Mouse (Mus musculus) adipocyte (in vitro differentiated cells): ENCODE data around the gene Amdhd1.
"Not testable (repeated sequence)": the region's sequence is repeated elsewhere in the genome, so short reads cannot be mapped to it uniquely, and the experiment has no call there.

ENCODE experiments used
- DNase-seq: peaks from one replicate; pipeline ENCODE4 v3.0.0-alpha.2; 2016; ENCODE audit warnings: low spot score

Amdhd1 gene

DNA sequence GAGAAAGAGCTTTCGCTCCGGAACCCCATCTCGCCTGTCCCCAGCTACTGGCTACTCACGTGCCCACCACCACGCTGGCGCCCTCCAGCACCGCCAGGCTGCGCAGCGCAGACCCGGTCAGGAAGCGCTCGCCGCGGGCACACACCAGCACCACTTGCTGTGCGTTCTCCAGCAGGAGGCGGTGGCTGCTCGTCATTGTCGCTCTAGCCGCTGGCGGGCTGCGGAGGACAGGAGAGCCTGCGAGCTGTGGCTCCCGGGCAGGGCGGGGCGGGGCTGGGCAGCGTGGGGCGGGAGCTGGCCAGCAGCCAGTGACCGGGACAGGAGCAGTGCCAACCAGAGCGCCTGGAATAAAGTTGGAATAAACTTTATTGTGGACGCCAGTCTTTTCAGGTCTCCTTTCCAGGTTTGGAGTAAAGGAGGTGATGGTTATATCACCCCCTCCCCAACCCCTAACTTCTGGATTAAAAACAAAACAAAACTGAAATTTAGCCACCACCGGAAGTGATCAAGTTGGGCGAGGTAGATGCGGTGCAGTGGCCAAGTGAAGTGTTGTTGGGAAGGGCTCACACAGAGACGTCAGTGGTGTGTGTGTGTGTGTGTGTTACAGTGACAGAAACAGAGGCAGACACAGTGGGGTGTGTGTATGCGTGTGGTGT lies at the start of gene Amdhd1:
TSS of gene Amdhd1 (minus strand) at position 259 of the 656 bp plus-strand sequence.
- DNase-seq = peak; percentile 12

DNA sequence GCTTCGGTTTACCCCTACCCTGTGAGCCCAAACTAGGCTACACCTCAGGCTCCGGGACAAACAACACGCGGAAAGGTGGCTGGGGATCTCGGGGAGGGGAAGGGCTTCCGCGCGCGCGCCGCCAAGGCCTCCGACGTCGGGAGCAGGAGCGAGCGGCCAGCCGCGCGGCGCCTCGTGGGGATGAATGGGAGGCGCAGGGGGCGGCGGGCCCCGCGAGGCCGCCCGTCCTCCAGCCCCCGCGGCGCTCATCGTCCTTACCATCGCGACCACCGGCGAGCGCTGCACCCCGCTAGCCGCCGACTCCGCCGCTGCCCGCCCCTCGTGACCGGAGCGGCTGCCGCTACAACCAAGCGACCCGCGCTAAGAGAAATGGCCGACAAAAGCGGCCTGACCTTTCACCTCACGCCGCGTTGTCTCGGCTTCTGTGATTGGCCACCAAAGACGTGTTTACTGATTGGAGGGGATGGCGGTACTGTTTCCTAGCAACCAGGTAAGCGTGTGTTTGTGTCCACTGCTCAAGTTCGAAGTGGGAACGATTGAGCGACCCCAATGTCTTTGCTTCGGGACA lies 49.5 kb upstream of the Amdhd1 start, which contains the start of gene Snrpf:
TSS of gene Snrpf (minus strand) at position 426 of the 568 bp plus-strand sequence.
- DNase-seq = peak; percentile 96

DNA sequence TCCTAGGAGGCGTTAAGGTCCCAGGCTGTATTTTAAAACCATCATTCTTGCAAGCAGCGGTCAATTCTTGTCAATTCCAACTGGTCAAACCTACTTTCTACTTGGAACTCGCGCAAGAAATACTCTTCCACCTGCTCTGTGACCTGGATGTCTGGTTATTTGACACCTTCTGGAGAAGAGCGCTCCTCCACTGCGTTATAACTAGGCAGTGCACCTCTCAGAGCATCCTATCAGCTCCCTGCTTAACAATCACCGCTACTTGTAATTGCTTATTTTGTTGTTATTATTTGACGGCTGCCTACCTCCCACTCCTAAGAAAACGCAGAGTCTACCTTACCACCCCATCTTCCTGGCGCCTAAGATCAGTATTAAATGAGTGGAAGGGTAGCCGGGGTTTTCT lies 49.0 kb upstream of the Amdhd1 start:
- no peak for DNase-seq

DNA sequence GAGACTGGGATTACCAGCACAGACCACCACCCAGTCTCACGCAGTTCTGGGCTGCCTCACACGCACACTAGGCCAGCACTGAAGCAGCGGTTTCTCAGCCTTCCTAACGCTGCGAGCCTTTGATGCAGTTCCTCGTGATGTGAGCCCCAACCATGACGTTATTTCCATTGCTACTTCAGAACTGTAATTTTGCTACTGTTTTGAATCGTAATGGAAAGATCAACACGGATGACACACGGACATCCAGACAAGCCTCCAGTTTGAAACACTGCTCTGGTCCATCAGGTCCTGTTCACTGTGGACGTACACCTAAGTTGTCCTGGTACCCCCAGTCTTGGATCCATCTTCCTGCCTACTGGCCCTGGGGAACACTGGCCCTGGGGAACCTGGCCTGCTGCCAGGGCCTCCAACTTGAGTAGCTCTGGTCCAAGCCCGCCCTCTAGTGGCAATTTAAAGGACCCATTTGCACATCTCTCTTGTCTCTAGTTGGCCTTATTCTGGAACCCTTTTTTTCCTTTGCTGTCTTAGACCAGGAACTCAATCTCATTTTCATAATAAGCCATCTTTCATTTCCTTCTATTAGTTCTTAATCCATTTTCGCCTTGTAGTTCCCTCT lies 37.5 kb upstream of the Amdhd1 start:
- DNase-seq = peak; percentile 78

DNA sequence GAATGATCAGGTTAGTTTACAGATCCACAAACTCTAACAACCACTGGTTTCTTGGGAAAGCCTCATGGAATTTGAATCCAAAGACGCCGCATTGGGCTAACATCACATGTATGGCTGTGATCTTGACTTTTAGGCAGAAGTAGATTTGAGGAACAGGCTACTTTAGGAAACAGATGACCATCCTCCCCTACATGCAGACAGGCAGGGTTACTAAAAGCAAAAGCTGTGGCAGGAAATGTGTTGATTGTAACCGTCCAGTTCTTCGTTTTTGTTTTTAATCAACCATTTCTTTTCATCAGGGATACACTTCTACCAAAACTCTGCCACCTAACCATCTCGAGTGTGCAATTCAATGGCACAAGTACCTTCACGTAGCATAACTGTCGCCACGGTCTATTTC lies 36.1 kb upstream of the Amdhd1 start:
- no peak for DNase-seq

DNA sequence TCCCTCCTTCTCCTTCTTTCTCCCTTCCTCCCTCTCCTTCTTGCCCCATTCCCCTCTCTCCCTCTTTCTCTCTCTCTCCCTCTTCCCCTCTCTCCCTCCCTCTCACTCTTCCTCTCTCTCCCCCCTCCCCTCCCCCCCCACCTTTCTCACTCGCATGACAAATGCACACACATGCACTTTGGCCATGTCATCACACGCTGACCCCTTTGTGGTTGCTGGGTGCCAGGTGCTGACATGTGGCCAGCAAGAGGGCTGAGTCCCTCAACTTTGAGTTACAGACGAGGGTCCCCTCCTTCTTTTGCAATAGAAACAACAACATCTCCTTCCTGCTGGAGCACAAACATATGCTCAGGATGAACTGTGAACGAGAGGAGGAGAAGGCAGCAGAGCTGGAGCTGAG lies 35.1 kb upstream of the Amdhd1 start:
- no peak for DNase-seq

DNA sequence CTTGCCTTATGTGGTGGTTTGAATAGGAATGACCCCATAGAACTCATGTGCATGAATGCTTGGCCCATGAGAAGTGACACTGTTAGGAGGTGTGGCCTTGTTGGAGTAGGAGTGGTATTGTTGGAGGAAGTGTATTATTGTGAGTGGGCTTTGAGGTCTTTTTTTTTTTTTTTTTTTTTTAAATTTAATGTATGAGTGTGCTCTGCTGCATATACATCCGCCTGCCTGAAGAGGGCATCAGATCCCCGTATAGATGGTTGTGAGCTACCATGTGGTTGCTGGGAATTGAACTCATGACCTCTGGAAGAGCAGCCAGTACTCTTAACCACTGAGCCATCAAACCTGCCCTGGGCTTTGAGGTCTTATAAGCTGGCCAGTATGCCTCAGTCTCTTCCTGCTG lies 32.4 kb upstream of the Amdhd1 start:
- DNase-seq = no peak

DNA sequence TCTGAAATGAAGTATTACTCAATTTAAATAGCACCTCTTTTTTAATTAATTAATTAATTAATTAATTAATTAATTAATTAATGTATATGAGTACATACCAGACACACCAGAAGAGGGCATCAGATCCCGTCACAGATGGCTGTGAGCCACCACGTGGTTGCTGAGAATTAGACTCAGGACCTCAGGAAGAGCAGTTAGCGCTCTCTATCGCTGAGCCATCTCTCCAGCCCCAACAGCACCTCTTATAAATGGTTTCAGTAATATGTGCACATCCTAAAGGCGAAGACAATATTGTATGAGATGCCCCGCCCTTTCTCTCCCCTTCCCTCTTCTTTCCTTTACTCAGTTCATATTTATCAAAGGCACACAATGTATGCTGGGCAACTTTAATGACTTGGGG lies 28.8 kb upstream of the Amdhd1 start:
- no peak for DNase-seq

DNA sequence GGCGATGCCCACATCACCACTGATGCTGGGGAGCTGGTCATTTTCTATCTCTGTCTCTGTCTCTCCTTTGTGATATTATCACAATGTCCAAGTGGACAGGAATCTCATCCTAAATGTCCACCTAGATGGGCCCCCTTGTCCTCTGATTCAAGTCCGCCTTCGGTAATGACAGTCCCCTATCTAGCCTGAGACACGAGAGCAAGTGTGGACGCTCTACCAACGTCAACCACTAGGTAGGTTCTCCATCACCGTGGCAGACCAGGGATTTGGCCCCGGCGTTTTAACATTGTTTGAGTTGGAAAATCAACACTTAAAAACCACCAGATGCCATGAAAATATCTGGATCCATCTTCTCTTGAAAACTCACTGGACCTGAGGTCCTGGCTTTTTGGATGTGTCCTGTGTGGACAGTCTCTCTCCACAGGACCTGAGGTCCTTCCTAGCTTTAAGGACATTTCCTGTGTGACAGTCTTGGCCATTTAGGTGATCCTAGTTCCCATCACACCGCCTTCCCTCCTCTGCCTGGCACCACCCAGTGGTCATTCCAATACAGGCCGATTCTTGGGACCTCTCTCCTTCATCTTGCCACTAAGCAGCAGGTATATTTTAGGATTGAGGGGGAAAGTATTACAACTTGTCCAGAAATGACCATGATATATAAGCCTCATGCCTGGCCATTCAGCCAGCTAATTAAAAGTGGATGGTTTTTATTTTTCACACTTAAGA lies 28.2 kb upstream of the Amdhd1 start:
- DNase-seq = no peak

DNA sequence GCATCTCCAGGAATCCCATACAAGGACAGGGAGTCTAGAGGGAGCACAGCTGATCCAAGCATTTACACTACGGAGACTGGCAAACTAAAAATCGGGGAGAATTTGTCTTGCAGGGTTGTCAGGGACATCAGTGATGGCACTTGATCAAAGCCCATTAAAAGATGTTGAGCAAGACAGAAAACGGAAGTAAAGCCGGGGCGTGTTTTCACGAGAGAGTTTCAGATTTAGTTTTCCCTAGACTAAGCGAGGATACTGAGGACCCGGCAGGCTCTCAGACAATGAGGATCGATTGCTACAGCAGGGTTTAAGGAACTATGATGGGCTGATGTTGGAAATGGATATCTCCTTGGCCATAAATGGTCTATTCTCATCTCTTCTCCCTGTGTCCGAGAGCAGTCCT lies 27.2 kb upstream of the Amdhd1 start:
- DNase-seq = no peak

DNA sequence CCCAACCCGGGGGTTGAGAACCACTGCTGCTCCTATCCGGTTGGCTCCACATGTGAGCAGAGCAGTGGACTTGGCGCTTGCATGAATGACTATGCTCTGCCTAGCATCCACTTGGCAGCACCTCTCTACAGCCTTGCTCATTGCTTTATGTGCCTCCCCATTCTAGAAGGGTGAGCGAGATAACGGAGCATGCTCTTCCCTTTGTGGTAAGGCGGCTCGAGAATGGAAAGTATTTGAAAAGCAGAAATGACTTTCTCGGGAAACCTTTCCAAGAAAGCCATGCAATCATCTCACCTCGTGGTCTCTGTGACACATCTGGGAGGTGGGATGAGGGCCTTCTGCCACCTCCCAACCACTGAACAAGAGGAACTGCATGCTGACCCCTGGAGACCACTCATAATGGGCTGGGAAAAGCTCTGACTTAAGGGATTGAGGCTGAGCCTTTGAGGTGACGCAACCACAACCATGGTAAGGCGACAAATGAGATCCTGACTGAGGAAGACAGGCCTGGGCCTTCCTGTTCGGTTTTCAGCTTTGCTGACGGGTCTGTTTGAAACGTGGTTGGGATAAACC lies 24.8 kb upstream of the Amdhd1 start:
- no peak for DNase-seq

DNA sequence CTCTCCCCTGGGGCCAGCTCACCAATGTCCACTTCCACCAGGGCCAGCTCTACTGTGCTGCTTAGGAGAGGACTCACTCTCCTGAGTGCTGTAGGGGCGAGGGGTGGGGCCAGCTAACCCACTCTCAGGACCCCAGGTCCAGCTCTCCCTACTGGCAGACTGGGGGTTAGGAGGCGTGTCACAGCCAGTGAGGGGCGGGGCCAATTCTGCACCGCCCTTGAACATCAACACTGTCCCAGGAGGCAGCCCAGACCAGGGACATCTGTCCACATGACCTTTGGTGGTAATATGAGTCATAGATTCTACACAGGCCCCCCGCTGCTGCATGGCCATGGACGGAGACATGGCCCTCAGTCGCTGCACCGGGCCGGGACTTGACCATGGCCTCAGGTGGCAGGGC lies 20.0 kb upstream of the Amdhd1 start:
- DNase-seq = no peak

DNA sequence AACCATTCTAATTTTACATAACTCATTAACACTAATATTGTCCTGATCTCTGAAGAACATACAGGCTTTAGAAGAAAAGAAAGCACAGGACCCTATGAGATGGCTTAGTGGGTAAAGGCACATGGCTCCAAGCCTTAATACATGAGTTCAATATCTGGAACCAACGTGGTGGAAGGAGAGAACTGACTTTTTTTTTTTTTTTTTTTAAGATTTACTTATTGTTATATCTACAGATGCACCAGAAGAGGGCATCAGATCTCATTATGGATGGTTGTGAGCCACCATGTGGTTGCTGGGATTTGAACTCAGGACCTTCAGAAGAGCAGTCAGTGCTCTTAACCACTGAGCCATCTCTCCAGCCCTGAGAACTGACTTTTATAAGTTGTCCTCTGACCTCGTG lies 18.1 kb upstream of the Amdhd1 start:
- not testable (repeated sequence) for DNase-seq

DNA sequence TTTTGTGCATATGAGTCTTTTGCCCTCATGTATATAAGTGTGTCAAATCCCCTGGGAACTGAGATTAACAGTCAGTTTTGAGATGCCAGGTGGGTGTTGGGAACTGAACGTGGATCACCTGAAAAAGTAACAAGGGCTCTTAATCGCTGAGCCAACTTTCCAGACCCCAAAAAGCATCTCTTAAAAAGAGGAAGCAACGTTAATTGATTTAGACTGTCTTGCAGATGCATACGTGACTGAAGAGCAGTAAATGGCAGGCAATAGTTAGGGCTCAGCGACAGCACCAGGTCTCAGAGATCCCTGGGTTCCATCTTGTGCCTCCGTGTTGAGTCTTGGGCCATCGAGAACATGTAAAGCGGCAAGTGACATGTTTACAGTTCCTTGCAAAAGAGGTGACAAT lies 12.8 kb upstream of the Amdhd1 start:
- DNase-seq = no peak

DNA sequence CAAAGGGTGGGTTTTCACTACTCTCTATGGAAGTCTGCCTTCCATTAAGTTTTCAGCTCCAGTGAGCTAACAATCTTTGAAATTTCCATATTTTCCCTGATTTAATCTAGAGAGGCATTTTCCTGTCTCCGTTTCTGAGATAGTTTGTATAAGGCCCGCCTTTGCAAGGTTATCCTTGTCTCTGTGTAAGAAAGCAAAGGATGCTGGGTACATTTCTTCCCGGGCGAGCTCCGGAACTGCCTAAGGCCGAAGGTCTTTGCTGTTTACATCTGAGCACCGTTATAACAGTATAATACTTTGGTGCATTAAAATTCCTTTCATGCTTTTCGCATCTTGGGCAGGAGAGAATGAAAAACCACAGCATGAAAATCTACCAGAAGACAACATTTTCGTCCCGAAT lies 10.0 kb upstream of the Amdhd1 start:
- DNase-seq = no peak

DNA sequence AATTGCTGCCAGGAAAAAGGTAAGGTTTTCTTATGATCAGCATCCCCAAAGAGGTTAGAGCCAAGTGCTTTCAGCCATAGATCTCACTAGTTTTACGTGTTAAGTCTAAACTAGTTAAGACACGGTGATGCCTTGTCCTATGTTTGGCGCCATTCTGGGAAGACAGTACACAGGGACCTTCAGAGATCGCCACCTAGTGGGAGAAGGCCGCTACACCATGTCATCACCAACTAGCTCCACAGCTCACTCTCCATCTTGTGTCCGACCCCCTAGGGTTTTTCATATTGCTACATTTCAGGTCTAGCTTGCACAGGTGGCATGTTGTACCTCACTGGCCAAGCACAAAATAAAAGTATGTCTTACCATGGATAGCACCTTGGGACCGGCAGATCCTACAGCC lies 9.2 kb upstream of the Amdhd1 start:
- DNase-seq = peak; percentile 67

DNA sequence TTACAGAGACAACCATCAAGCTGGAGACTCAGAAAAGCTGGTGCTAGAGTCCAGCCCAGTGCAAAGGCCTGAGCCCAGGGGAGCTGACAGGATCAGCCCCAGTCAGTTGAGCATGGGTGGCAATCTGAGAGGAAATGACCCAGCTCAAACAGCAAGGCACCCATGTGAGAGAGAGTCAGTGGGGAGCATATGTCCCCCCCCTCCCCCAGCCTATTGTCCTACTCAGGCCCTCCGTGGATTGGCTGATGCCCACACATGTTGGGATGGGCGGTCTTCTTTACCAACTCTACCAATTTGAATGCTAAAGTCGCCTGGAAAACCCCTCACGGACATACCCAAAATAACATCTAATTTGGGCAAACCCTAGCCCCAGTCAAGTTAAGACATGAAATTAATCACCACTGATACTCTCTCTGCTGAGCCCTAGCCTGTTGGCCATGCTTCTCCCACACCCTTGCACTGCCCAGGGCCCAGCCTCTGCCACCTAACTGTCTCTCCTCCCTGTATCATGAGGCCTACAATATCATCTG lies 8.0 kb upstream of the Amdhd1 start:
- no peak for DNase-seq

DNA sequence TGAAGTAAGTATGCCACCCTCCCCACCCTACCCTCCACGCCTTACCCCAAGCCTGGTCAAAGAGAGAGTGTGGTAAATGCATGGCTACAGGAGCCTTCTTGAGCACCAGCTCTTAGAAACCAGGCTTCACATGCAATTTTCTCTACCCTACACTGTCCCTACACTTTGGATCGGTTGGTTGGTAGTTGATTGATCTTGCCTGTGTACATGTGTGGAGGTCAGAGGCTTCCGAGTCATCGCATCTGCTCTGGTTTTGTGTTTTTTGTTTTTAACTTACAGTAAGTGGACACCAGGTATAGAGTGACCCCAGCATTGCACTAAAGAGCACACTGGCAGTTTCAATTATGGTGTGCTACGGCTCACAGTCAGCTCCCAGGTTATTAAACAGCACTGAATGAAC lies 4.3 kb upstream of the Amdhd1 start:
- DNase-seq = no peak

DNA sequence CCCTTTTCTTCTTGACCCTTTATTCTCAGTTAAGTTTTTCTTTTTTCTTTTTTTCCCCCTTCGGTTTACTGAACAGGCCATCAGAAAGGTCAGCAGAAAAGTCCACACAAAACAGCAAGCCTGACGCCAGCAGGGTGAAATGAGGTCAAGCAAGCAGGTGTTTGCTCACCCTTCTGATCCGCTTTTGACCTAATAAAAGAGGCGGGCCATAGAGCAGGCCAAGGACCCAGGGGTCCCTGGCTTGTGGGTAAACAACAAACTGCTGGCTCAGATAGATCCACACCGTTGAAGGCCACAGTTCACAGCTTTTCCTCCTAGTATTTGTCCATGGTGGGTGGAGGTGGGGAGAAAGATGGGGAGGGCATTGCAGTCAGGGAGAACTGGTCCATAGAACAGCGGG lies 3.3 kb upstream of the Amdhd1 start:
- DNase-seq = no peak

DNA sequence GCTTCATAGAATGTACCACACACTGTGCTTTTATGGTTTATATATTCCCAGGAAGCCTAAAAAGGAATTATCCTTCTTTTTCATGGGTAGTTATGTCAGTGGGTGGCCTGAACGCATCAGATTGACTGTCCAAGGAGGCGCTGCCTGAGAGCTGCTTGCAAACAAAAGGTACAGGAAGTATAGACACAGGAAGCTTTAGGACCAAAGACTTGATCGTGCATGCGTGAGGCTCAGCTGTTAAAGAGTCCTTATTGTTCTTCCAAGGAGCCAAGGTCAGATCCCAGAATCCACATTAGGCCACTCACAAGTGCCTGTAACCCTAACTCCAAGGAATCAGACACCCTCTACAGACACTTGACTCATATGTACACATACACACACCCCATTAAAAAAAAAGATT lies 2.5 kb upstream of the Amdhd1 start:
- DNase-seq = no peak

DNA sequence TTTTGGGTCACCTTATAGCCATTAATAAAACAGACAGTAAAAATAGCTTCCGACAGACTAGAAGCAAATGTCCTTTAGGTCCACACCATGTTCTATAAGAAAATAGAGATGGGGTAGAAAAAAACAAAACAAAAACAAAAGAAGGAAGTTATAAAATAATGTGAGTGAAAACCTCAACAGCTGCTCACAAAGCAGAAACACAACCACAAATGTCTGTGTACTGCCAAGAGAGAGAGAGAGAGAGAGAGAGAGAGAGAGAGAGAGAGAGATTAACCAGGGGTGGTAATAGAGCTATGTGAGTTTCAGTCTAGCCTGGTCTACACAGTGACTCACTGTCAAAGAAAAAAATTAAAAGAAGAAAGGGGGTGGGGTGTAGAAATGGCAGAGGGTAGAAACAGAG lies 1.8 kb upstream of the Amdhd1 start:
- DNase-seq = no peak

DNA sequence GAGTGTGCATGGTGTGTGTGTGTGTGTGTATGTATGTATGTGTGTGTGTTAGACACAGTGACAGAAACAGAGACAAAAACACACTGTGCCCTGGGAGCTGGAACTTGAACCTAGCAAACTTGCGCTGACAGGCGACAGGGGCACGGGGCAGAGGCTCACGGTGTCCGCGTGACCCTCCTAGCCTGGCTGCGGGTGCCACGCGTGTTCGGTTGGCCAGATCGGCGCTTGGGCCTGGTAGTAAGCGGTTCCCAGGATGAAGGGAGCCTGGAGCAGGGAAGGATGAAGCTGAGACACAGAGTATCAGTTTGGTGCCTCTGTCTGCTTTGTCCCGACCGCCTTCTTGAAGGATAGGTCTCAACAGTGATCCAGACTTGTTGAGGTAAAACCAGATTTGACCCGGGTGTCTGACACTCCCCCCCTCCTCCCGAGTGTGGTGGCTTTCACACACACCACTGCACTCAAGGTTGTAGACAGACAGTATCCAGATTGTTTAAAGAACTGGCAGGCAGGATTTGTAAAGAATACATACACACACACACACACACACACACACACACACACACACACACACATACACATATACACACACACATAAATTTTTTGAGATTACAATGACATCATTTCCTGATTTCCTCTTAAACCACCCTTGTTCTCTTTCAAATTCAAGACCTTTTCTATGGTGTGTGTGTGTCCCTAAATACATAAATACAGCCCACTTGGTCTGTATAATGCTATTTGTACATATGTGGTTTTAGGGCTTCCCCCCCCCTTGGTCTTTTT lies 788 bp upstream of the Amdhd1 start, which contains the start of gene Ccdc38:
TSS of gene Ccdc38 (plus strand) at position 202 of the 780 bp plus-strand sequence.
- no peak for DNase-seq
